Mouse (Mus musculus) cerebellum, adult 2 months (tissue): ENCODE data around the gene Prpf3. TPM values are rescaled to one million over a fixed set of nuclear protein-coding genes. Genes with fewer than 3 reads are reported as not detected.
"Not testable (repeated sequence)": the region's sequence is repeated elsewhere in the genome, so short reads cannot be mapped to it uniquely, and the experiment has no call there.

Experiments used
- DNase-seq, 2 experiments: peaks; one replicate each; pipeline ENCODE4 v3.0.0; 2021
- H3K27ac ChIP-seq: fragments of 200-500 bp; 2 replicates; pipeline ENCODE4 v1.5.1; 2012; ENCODE audit warnings: low read length, control low read depth, inconsistent platforms; ENCODE audit not compliant: insufficient read depth
- H3K27me3 ChIP-seq: fragments of 200-500 bp; 2 replicates; pipeline ENCODE4 v1.6.1; 2012; ENCODE audit warnings: inconsistent platforms, mild to moderate bottlenecking, low read length, moderate library complexity; ENCODE audit not compliant: control insufficient read depth, insufficient read depth
- H3K4me1 ChIP-seq: fragments of 200-500 bp; 2 replicates; pipeline ENCODE4 v1.6.1; 2011; ENCODE audit warnings: low read length; ENCODE audit not compliant: control insufficient read depth, insufficient read depth
- H3K4me3 ChIP-seq: fragments of 200-500 bp; replicated peaks from 2 replicates; pipeline ENCODE3; 2011; ENCODE audit warnings: mild to moderate bottlenecking, low read depth, low read length, control low read depth; ENCODE audit not compliant: insufficient read depth
- CTCF ChIP-seq: fragments of 200-500 bp; IDR thresholded peaks from 2 replicates; pipeline ENCODE4 v1.5.1; 2011; ENCODE audit warnings: low read depth, mild to moderate bottlenecking, control low read depth, low read length, moderate library complexity, borderline replicate concordance; ENCODE audit not compliant: insufficient read depth
- POLR2A ChIP-seq: fragments of 200-500 bp; IDR thresholded peaks from 2 replicates; pipeline ENCODE4 v1.6.1; 2011; ENCODE audit warnings: low read length, control low read depth, borderline replicate concordance; ENCODE audit not compliant: insufficient read depth
- WGBS: fragments of 180-500 bp; shearing (Covaris S2); methylation state at CpG from one replicate; pipeline ENCODE4 v1.1.7; 2018; 5-methylcytosine and 5-hydroxymethylcytosine counted together
- polyA plus RNA-seq: library from polyadenylated mRNA; depleted of rRNA; stranded (reverse); fragments of >200 nt; gene quantifications from 2 replicates; pipeline ENCODE4 v1.2.3, GENCODE M21; 2012

Gene Prpf3
- polyA plus RNA-seq, 1 experiment, result 41.6 TPM

DNA sequence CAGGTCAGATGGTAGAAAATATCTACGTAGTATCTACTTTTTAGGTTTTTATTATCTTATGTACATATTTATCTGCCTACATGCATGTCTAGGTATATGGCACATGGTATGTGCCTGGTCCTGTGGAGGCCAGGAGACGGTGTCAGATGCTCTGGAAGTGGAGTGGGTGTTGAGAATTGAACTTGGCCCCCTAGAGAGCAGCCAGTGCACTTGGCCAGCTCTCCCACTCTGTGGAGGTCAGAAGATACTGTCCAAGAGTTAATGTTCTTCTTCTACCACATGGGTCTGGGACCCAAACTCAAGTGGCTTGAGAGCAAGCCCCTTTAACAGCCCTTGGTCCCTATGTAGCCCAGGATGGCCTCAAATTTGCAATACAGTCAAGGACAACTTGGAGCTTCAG, 11.7 kb upstream of the Prpf3 start:
- Histone ChIP-seq H3K4me1 (peaks cover 22% of the 10 kb centered on the region), H3K27me3 (no peaks in the 10 kb centered on the region), H3K4me3 (no peak overlapping the region), H3K27ac (no peak overlapping the region)
- TF ChIP-seq POLR2A, result no peak
- no peak for TF ChIP-seq CTCF
- 64% methylated on average over 2 of the region's 2 CpGs for WGBS
- no peak for DNase-seq

DNA sequence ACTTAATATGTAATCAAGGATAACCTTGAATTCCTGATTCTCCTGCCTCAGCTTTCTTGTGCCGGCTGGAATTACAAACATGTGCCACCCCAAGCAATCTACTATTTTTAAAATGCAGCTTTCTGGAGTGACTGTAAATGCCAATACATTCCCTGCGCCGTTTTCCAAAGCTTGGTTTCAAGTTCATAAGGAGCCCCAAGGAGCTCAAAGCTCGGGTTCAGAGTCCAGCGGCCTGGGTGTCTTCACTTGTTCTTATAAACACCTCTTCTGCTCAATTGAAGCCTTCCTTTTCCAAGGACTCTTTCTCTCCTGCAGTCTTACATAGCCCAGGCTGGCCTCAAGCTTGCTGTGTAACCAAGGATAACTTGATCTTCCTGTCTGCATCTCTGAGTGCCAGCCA, 10.4 kb upstream of the Prpf3 start:
- no peak overlapping the region for H3K27ac ChIP-seq
- 88% methylated on average over 5 of the region's 5 CpGs for WGBS

DNA sequence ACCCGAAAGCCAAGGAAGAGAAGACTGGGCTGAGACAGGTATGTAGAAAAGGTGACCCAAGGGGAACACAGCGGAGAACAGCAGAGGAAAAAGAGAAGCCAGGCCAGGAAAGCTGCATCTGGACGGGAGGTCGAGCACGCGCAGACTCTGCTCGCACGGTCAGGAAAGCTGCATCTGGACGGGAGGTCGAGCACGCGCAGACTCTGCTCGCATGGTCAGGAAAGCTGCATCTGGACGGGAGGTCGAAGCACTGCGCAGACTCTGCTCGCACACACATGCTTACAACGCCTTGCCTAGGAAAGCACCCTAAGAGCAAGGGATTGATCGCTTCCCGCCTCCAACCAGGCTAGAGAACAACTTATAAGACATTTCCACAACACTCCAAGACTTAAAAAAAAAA, 9.9 kb upstream of the Prpf3 start:
- WGBS, result 92% methylated on average over 20 of the region's 20 CpGs
- Histone ChIP-seq H3K27ac (0 out of 2 replicates have a peak overlapping the region, but pooled peaks have one; percentile 43), H3K4me1 (peaks cover 16% of the 10 kb centered on the region), H3K27me3 (no peaks in the 10 kb centered on the region), H3K4me3 (no peak overlapping the region)
- DNase-seq, result no peak
- TF ChIP-seq POLR2A, result no peak
- no peak for TF ChIP-seq CTCF

More for the DNA sequence above, 10.4 kb upstream of the Prpf3 start:
- peaks cover 16% of the 10 kb centered on the region for H3K4me1 ChIP-seq
- TF ChIP-seq POLR2A (no peak), CTCF (no peak)
- no peak for DNase-seq
- H3K27me3 ChIP-seq, result no peaks in the 10 kb centered on the region
- no peak overlapping the region for H3K4me3 ChIP-seq

DNA sequence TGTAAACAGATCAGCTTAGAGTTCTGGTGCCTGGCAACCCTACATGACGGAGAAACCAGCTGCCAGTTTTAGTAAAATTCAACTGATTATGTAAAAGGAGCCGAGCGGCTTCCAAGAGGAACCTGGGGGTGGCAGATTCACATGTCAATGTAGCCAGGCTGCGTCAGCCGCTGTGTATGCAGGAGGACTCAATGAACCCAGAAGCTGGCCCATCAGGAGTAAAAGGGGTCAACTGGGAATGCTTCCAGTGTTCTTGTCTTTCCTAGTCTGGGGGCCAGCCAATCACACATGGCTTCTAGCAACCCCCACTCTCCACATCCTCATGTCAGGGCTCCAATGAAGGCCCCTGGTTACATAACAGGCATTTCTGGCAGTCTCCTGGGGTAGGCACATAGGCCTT, 9.4 kb upstream of the Prpf3 start:
- DNase-seq, result peak; percentile 34 to 35
- no peak for TF ChIP-seq POLR2A
- TF ChIP-seq CTCF, result no peak
- Histone ChIP-seq H3K4me3 (no peak overlapping the region), H3K27me3 (no peaks in the 10 kb centered on the region), H3K4me1 (peaks cover 14% of the 10 kb centered on the region), H3K27ac (peak overlapping the region; percentile 43; the same call in 1 of the 2 replicates)
- 33% methylated on average over 5 of the region's 5 CpGs for WGBS

DNA sequence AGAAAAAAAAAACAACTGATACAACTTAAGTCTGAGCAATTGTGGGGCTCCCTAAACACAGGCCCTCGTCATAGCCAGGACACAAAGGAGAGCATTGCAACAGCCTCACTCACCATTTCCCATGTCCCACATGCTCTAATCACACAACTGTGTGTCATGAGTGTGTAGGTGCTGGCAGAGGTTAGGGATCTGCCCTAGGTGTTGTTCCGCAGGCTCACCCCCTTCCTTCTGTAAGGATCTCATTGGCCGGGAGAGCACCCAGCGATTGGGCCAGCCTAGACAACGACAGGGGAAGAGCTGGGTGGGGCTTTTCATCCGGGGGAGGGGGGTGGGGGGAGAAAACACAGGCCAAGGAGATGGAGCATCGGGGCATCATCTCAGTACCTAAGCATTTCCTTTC, 7.9 kb upstream of the Prpf3 start:
- 76% methylated on average over 7 of the region's 7 CpGs for WGBS
- no peak for DNase-seq
- TF ChIP-seq POLR2A (no peak), CTCF (no peak)
- H3K4me1 ChIP-seq, result peaks cover 9% of the 10 kb centered on the region; the same call in 1 of the 2 replicates
- no peak overlapping the region for H3K27ac ChIP-seq
- H3K4me3 ChIP-seq, result no peak overlapping the region
- no peaks in the 10 kb centered on the region for H3K27me3 ChIP-seq

DNA sequence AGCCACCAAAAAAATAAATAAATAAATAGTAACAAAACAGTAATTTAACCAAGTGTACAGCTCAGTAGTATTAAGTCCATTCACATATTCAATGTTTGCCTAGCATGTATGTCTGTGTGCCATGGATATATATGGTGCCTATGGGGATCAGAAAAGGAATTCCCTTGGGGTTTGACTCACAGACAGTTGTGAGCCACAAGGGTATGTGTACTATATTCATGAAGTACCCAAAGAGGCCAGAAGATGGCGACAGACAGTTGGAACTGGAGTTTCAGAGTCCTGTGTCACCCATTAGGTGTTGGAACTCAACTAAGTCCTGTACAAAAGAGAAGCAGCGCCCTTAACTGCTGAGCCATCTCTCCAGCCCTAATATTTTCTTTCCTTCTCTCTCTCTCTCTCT, 6.1 kb upstream of the Prpf3 start:
- H3K27me3 ChIP-seq, result no peaks in the 10 kb centered on the region
- peak in 1 of 2 experiments; percentile 68 for DNase-seq
- no peak overlapping the region for H3K4me3 ChIP-seq
- H3K4me1 ChIP-seq, result peaks cover 9% of the 10 kb centered on the region; the same call in 1 of the 2 replicates
- TF ChIP-seq POLR2A, result no peak
- TF ChIP-seq CTCF, result peak; percentile 54
- 37% methylated on average over 2 of the region's 2 CpGs for WGBS
- H3K27ac ChIP-seq, result no peak overlapping the region

DNA sequence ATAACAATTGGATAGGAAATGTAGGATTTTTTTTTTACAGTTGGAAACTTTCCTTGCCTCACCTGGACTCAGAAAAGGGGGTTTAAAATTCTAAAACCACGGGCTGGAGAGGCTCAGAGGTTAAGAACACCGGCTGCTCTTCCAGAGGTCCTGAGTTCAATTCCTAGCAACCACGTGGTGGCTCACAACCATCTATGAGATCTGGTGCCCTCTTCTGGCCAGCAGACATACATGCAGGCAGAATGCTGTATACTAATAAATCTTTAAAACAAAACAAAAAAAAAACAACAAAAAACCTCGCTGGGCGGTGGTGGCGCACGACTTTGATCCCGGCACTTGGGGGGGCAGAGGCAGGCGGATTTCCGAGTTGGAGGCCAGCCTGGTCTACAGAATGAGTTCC, 5.5 kb upstream of the Prpf3 start:
- TF ChIP-seq POLR2A, result no peak
- TF ChIP-seq CTCF, result peak; percentile 3; the same call in 1 of the 2 replicates
- no peak overlapping the region for H3K4me3 ChIP-seq
- no peak for DNase-seq
- H3K4me1 ChIP-seq, result peaks cover 9% of the 10 kb centered on the region; the same call in 1 of the 2 replicates
- H3K27me3 ChIP-seq, result no peaks in the 10 kb centered on the region
- H3K27ac ChIP-seq, result no peak overlapping the region
- WGBS, result 78% methylated on average over 10 of the region's 10 CpGs

DNA sequence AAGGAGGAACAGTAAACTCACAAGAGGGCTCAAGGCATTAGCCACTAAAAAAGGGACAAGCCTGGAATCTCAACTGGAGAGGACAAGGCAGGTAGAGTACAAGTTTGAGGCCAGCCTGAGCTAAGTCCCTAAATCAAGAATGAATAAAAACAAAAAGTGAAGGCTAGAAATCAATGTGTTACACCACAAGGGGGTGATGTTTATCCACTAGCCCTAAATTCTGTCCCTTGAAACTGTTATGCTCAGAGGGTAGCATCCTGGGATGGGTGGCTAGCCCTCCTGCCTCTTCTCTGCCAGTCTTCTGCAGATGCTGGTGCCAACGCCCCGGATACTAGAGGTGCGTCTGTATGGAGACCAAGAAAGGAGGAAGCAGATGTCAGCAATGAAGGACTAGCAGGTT, 4.6 kb upstream of the Prpf3 start:
- H3K27me3 ChIP-seq, result no peaks in the 10 kb centered on the region
- H3K27ac ChIP-seq, result no peak overlapping the region
- H3K4me1 ChIP-seq, result peaks cover 9% of the 10 kb centered on the region; the same call in 1 of the 2 replicates
- TF ChIP-seq CTCF, result no peak
- no peak for TF ChIP-seq POLR2A
- H3K4me3 ChIP-seq, result no peak overlapping the region
- 56% methylated on average over 3 of the region's 3 CpGs for WGBS
- no peak for DNase-seq

DNA sequence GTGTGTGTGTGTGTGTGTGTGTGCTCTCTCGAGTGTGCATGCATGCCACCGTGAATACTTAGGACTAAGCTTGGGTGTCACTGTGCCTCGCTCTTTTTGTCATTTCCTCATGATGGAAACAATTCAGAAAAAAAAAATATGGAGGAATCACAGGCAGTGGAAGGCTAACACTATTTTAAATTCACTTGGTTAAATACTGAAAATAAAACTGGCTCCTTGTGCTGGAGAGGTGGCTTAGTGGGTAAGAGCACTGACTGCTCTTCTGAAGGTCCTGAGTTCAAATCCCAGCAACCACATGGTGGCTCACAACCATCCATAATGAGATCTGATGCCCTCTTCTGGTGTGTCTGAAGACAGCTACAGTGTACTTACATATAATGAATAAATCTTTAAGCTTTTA, 2.6 kb upstream of the Prpf3 start:
- DNase-seq, H3K27ac ChIP-seq: not testable (repeated sequence)

DNA sequence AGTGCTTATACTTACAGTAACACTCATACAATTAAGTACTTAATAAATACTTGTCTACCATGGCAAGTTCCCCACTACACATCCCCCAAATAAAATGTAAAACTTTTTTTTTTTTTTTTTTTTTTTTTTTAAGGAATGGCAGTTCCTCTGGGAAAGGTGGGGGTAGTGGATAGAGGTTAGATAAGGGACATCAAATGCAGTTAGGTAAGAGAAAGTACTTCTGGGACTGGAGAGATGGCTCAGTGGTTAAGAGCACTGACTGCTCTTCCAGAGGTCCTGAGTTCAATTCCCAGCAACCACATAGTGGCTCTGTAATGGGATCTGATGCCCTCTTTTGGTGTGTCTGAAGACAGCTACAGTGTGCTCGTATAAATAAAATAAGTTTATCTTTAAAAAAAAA, 1.4 kb upstream of the Prpf3 start:
- H3K4me3 ChIP-seq, H3K27ac ChIP-seq, H3K4me1 ChIP-seq, DNase-seq, H3K27me3 ChIP-seq: not testable (repeated sequence)
- WGBS, result 83% methylated on average over 1 of the region's 1 CpGs

More for the DNA sequence above, 2.6 kb upstream of the Prpf3 start:
- not testable (repeated sequence) for H3K27me3 ChIP-seq, H3K4me3 ChIP-seq, H3K4me1 ChIP-seq
- 71% methylated on average over 3 of the region's 3 CpGs for WGBS
